Mouse (Mus musculus): Measurements from ENCODE around the gene Lpcat2.

- TF ChIP-seq CTCF (conservative IDR thresholded peaks at IDR 0.05; ENCODE audit: insufficient read depth, insufficient read length, low read depth, low read length) = no peak
- no peak for TF ChIP-seq POLR2A (IDR thresholded peaks at IDR 0.05; ENCODE audit: low read depth, low read length)
These were observed 47.8 kb downstream of the Lpcat2 start for GRCm38 (mm10) chr8:92902981-92903380.

Measured in kidney, adult 2 months (tissue).